Mouse (Mus musculus): ENCODE measurements around the gene Tlr9.

Gene Tlr9

DNA sequence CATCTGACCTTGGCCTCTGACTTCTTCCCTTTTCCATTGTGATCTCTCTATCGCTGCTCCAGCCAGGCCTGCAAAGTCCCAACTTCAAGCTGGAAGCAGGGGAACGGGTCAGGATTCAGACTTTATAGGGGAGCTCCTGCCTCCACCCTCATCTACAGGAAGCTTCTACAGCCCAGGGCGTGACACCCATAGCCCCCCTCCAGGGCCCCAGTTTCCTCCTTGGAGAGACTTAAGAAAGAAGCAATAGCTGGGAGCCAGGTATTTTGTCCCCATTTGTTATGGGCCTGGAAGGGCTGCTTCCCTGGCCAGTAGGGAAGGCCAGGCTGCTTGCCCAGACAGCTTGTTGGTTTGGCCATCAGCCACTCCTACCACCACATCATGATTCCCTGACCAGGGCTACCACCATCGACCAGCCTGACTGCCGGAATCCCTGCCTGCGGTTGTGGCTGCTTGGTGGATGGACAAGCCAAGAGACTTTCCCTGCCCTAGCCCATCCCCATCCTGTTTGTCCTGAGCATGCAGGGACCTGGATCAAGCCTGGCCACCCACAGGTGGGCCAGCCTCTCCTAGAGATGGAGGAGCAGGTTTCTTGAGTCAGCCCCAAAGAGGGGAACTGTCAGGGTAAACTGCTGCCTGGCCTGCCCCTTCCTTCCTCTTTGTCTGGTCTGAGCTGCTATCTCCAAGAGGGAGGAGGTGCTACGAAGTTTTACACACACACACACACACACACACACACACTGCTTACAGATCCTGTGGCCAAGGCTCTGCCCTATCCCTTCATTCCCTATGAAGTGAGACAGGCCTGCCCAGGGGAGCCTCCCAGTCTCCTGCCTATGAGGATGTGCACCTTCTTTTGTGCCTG, 18.2 kb upstream of the Tlr9 start:
- DNase-seq (ENCODE audit: low read depth, low spot score): peak; percentile 28

DNA sequence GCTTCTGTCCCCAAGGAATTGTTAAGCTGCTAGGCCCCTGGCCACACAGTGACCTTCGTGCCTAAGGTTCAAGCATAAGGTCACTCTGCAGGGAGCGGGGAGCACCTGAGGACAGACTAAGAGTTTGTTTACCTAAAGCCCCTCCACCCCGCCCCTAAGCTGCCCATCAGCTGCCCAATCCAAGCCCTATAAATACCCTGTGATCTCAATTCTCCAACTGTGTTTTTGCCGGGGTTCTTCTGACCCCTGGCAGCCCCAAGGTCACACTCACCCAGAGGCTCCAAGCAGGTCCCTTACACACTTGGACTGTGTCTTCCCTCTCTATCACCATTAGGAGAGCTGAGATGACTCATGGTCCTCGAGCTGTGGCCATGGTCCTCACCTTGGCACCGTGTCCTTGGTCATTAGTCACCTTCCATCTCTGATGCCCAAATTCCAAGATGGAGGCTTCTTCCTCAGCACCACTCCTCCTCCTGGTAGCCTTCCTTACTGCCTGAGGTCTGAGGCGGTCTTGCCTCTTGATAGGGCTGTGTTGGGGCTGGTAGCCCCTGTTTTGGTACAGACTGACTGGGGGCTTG, 16.6 kb upstream of the Tlr9 start:
- no peak for DNase-seq (ENCODE audit: low read depth, low spot score)

DNA sequence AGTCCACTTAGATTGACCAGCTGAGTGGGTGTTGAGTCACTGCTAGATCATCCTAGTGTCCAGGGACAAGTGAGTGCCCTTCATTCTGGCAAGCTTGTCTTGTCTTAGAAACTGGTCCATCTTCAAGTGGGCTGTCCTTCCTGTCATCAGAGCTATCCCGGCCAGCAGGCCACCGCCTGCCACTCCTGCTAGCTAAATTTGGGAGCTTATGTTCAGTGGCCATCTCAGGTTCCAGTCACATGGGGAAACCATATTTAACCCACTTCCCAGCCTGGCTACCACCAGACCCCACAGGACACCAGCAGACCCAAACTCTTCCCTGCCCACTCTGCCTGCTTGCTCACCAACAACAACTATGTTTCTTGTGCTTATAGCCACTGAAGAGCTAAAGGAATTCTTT, 15.9 kb upstream of the Tlr9 start:
- no peak for DNase-seq (ENCODE audit: low read depth, low spot score)

DNA sequence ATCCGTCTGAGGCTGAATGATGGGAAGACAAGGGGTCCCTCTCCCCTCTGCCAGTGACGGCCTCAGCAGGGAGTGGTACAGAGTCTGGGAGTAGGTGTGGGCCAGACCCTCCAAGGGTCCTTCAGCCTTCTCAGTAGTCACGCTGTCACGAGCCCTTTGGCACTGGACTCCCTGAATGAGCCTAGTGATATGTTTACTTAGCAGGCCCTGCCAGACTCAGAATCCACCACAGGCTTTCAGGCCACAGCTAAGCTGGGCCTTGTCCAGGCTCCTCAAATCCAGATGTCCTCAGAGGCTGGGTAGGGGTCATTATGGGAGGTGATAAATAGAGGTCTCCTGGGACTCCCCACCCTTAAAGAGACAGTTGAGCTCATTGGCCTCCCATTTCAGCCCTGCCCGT, 14.2 kb upstream of the Tlr9 start:
- DNase-seq (ENCODE audit: low read depth, low spot score): no peak

DNA sequence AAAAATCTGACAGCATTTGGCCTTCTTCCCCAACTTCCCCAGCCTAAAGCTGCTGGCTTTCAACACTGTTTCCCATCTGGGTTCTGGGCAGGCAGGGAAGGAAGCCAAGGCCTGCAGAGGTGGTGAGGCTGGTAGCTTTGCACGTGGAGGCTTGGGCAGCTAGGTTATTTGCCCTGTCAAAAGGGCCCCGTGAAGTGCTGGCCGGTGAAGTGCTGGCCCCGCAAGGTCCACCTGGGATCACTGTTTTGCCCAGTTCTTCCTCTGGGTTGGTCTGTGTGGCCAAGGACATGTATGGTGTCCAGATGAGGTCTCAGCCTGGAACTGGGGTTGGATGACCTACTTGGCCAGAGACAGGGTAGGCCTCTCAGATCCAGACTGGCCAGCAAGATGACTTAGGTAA, 12.4 kb upstream of the Tlr9 start:
- no peak for DNase-seq (ENCODE audit: low read depth, low spot score)

DNA sequence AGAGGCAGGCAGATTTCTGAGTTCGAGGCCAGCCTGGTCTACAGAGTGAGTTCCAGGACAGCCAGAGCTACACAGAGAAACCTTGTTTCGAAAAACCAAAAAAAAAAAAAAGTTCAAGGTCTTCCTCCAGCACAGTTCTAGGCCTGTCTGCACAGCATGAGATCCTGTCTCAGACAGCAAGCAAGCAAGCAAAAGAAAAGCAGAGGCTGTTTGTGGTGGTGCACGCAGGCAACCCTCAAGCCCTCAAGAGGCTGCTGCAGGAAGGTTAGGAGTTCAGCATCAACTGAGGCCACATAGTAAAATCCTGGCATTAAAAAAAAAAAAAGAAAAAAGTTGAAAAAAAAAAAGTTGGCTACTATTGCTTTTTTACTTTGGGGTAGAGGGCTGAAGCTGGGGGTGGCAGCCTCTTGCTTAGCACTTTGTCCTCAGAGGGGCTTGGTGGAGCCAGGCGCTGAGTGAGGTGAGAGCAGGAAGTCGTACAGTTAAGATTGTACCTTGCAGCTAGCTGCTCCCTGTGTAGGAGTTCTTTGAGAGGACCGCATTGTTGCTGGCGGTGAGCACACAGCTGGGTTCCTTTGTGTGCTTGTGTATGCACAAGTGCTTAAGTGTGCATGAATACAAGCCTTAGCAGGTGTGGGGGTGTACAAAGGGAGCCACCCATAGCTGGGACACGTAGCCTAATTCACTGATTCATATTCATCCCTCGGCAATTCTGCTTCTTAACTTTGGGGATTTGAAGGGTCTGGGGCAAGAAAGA, 11.4 kb upstream of the Tlr9 start:
- DNase-seq (ENCODE audit: low read depth, low spot score): peak; percentile 69

DNA sequence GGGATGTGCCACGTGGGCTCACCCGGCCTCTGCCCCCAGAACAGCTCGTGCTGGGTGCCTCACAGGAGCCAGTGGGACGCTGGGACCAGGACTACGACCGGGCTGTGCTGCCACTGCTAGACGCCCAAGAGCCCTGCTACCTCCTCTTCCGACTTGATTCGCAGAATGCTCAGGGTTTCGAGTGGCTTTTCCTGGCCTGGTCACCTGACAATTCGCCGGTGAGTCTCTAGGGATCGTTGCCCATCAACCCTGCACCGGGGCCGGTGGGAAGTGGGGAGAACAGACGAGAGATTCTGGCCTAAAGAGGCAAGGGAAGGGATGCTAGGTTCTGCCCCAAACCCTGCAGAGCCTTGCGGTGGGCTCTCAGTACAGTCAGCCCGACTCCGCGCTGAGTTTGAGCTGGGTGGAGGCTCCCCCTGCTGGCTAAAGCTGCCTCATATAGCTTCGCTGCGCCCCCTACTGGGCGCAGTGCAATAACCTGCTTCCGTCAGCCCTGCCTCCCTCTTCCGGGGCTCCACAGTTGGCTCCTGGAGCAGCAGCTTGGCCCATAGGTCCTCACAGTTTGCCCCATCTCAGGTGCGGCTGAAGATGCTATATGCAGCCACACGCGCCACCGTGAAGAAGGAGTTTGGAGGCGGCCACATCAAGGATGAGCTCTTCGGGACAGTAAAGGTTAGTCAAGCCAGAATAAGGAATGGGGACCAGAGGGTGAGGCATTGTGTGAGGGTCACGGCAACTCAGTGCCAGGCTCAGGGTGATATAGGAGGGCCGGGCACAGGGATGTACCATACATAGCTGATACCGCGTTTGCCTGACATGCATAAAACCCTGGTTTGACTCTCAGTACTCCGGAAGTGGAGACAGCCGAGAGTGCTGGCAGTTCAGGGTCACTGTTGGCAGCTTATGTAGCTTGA, 10.5 kb upstream of the Tlr9 start:
- peak; percentile 95 for DNase-seq (ENCODE audit: low read depth, low spot score)

DNA sequence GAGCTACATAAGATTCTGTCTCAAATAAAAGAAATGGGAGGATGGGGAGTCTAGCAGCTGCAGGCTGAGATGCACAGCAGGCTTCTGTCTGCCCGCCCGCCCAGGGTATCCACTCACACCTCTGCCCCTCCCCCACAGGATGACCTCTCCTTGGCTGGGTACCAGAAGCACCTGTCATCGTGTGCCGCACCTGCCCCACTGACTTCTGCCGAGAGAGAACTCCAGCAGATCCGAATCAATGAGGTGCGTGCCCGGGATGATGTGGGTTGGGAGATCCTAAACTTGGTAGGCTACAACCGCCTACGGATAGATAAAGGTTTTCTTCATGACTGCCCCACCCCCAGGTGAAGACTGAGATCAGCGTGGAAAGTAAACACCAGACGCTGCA, 9.8 kb upstream of the Tlr9 start:
- no peak for DNase-seq (ENCODE audit: low read depth, low spot score)

DNA sequence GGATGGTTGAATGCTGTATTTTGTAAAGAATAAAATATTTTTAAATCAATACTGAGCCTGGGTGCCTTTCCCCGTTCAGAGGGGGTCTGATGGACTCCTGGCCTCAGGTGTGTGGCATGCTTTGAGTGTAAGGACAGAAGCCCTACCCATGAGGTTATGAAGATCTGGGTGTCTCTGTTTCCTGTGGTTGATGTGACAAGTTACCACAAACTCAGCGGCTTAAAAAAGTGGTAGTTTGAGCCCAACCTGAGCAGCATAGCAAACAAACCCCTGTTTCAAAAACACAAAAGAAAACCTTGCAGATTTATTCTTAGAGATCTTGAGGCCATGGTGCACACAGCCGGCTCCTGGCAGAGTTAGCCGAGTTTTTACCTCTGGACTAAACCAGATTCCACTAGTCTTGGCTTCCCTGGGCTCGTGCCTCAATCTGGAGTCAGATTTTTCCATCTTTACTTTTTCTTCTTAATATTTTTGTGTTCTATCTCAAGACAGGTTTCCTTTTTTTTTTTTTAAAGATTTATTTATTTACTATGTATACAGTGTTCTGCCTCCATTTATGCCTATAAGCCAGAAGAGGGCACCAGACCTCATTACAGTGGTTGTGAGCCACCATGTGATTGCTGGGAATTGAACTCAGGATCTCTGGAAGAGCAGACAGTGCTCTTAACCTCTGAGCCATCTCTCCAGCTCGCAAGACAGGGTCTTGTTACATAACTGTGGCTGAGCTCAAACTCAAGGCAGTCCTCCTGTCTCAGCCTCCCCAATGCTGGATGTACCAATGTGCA, 6.9 kb upstream of the Tlr9 start:
- peak; percentile 52 for DNase-seq (ENCODE audit: low read depth, low spot score)

DNA sequence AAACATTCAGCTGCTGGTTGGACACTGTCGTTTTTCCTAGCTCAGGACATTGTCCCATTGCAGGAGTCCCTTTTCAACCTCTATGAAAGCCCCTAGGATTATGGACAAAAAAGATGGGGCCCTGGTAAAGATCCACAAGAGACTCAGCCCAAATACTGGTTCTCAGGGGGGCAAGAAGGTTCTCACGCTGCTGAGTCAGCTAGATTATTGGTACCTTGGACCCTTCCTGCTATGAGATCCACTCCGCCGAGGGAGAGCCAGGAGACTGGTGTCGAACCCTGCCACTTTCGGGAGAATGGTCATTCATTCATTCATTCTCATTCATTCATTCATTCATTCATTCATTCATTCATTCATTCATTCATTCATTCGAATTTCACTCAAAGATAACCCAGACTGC, 5.4 kb upstream of the Tlr9 start:
- DNase-seq (ENCODE audit: low read depth, low spot score): no peak

DNA sequence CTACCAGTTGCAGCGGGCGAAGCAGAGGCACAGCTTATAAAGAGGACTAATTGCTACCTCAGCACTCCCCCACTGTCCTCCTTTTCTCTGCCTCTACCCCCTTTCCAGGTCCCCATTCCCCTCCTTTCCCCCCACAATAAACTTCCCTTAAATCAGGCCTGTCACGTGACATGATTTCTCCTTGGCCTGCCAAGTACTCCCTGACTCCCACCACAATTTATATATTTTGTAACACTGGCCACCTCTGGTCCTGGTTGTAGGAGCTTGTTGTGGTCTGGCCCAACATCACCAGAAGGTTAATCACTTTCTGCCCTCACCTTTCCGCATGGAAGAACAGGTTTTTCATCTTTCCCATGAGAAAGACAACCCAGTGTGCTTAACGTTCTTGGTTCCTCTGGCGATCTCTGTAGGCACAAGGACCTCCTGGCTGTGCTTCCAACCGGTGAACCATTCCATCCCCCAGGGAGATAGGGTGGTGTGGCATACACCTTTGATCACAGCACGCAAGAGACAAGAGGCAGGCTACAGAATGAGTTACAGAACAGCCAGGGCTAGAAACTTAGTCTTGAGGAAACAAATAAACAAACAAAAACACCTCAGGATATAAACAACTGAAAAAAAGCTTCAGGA, 1.4 kb upstream of the Tlr9 start:
- DNase-seq (ENCODE audit: low read depth, low spot score): no peak

DNA sequence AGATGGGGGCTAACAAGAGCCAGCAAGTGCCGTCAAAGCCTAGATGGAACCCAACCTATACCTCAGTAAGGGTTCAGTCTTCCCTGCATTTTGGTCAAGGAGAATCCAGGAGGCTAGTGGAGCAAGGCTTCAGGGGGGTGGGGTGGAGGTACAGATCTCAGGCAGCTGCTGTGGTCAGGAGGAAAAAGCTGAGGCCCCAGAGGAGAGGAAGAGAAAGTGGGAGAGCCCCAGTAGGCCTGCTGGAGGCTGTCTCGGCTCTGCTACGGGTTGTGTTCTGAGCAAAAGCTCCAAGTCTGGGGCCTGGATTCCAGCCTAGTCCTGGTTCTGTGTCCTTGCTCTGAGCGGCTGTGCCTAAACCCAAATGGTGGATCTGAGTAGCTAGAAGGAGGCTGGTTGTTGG, 596 bp downstream of the Tlr9 start:
- DNase-seq (ENCODE audit: low read depth, low spot score): no peak

DNA sequence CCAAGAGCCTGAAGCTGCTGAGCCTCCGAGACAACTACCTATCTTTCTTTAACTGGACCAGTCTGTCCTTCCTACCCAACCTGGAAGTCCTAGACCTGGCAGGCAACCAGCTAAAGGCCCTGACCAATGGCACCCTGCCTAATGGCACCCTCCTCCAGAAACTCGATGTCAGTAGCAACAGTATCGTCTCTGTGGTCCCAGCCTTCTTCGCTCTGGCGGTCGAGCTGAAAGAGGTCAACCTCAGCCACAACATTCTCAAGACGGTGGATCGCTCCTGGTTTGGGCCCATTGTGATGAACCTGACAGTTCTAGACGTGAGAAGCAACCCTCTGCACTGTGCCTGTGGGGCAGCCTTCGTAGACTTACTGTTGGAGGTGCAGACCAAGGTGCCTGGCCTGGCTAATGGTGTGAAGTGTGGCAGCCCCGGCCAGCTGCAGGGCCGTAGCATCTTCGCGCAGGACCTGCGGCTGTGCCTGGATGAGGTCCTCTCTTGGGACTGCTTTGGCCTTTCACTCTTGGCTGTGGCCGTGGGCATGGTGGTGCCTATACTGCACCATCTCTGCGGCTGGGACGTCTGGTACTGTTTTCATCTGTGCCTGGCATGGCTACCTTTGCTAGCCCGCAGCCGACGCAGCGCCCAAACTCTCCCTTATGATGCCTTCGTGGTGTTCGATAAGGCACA, 3.2 kb downstream of the Tlr9 start:
- no peak for DNase-seq (ENCODE audit: low read depth, low spot score)

DNA sequence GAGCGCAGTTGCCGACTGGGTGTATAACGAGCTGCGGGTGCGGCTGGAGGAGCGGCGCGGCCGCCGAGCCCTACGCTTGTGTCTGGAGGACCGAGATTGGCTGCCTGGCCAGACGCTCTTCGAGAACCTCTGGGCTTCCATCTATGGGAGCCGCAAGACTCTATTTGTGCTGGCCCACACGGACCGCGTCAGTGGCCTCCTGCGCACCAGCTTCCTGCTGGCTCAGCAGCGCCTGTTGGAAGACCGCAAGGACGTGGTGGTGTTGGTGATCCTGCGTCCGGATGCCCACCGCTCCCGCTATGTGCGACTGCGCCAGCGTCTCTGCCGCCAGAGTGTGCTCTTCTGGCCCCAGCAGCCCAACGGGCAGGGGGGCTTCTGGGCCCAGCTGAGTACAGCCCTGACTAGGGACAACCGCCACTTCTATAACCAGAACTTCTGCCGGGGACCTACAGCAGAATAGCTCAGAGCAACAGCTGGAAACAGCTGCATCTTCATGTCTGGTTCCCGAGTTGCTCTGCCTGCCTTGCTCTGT, 3.8 kb downstream of the Tlr9 start:
- no peak for DNase-seq (ENCODE audit: low read depth, low spot score)

DNA sequence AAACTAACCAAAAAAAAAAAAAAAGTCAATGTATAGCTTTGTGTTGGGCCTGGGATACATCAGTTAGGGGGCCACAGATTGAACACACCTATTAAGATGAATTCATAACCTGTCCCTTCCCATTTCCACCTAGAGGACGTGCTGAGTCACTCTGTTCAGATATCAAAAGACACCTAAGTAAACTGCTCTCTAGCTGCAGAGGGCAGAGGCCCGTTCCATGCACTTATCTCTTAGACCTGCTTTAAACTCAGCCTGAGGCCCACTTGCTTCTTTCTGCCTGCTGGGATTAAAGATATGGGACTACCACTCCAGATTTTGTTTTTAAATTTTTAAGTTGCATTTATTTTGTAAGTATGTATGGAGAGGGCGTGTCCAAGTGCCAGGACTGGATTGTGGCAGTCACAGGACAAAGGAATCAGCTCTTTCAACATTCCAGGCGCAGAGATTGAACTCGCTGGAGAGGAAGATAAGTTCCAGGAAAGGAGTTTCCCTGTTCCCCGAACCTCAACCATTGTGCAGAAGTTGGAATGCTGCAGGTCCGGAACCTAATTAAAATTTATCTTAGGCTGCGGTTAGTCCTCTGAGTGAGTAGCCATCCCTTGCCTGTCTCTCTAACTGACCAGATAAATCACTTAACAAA, 5.5 kb downstream of the Tlr9 start:
- no peak for DNase-seq (ENCODE audit: low read depth, low spot score)

DNA sequence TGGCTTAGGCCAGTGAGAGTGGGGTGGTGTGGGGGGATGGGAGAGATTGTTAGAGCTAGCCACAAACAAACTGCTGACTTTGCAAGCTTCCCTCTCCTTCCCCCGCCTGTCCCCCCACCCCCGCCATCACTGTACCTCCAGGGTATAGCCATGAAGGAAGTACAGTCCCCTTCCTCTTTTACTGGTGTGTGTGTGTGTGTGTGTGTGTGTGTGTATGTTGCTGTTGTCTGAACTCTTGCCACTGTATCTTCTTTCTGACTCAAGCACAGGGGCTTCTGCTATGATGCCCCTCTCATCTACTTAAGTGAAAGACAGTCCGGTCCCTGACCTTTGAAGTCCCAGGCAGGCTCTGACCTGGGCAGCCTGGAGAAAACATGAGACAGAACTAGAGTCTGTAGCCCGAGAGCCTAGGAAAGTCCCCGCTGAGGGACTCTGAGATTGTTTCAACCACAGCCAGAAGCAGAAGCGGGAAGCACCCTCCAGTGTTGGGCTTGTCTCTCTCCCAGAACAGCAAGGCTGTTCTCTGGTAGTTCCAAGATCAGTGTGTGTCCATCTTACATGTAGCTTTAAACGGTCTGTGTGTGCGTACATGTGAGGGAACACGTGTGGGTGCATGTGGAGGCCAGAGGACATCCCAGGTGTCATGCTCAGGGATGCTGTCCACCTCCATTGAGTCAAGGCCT, 7.8 kb downstream of the Tlr9 start:
- no peak for DNase-seq (ENCODE audit: low read depth, low spot score)

DNA sequence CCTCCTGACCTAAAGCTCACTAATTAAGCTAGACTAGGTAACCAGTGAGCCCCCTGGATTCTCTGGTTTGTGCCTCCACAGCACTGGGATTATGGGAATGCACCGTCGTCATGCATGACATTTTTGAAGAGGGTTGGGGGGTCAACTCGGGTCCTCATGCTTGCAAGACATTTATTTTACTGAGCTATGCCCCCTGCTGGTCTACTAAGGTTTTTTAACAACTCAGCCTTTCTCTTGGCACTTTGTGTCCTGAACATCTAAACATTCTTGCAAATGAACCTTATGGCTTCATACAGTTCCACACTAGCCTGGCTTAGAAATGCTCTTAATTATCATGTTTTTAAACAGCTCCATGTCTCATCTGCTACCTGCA, 8.3 kb downstream of the Tlr9 start:
- peak; percentile 40 for DNase-seq (ENCODE audit: low read depth, low spot score)

DNA sequence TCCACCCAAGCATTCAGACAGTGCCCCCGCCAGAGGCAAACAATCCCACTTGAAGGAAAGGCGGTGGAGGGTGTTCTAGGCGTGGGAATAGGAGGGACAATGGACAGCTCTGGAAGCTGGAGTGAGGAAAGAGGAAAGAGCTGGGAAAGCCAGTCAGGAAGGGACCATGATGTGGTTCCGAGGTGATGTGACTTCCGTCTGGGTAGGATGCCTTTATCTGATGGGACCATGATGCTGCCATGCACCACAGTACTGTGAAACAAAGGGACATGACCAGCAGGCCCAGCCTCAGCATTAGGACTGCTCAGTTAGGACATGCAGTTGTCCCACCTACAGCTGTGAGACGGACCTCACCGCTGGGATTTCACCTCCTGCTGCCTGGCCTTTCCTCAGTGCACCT, 8.8 kb downstream of the Tlr9 start:
- DNase-seq (ENCODE audit: low read depth, low spot score): no peak

DNA sequence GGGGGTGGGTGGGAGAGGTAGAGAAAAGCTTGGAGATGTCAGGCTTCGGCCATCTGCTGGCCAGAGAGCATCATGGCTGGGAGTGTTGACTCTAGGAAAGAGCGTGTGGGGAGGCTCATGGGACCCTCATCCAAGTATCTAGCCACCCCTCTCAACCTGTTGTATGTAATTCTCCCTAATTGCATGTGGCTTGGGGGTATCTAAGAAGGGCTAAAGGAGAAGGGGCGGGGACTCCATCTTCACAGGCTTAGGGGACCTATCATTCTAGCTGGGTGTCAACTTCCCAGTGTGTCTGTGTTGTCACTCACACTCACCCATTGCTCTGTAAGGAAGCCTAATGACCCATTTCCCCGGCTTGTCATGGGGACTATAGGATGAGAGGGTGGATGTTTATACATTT, 9.4 kb downstream of the Tlr9 start:
- no peak for DNase-seq (ENCODE audit: low read depth, low spot score)
